Comparison of ENCODE assay signal across 11 mouse cellular contexts in the genomic region with DNA sequence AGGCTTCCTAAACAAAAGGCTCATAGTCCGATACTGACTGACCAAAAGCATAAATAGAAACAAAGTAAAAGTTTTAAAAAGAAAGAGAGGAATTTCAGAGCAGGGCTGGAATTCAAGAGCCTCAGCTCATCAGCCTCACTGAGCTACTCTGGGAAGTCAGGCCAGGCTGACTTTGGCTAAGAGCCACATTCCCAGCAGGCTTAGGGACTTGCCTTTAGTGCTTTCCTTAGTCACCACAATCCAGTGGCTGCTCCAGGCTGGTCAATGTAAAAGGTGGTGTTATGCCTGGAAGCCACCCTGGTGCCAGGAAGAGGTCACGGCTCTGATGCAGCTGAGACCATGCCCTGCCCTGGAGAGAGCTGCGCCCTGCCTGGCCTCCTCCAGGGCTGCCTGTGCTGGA. TPM values are rescaled to one million over a fixed set of nuclear protein-coding genes. Genes with fewer than 3 reads are reported as not detected.
DNase-seq lines count a peak whose midpoint lies in the region; ATAC-seq lines count a peak whose summit lies in the region.
"Had no signal": no experiment of that assay in that cellular context is flagged by ENCODE, and none has a peak within 500 bp of the region (broad histone marks: within the 10 kb centered on the region; RNA-seq: fewer than 3 reads in every experiment).

No protein-coding gene starts in this region.

- H3K9me3 ChIP-seq in heart, embryonic 14.5 days (ENCODE audit: control insufficient read depth, low read length), result 0 out of 2 replicates have a peak, but pooled peaks cover 5% of the 10 kb centered on the region
- H3K9me3 ChIP-seq in heart, embryonic 10.5 days, result no peaks in the 10 kb centered on the region
- H3K9me3 ChIP-seq in midbrain, embryonic 13.5 days, result no peaks in the 10 kb centered on the region
- H3K9me3 ChIP-seq in midbrain, embryonic 15.5 days, result no peaks in the 10 kb centered on the region
- H3K9me3 ChIP-seq: lung, embryonic 15.5 days had no signal

- H3K4me3 ChIP-seq in heart, embryonic 14.5 days (ENCODE audit: control insufficient read depth in 1 of 2, insufficient read depth in 1 of 2, low read depth in 1 of 2, low read length in 2 of 2), result no peak overlapping the region
- H3K4me3 ChIP-seq in heart, embryonic 10.5 days, result no peak overlapping the region
- no peak overlapping the region for H3K4me3 ChIP-seq in midbrain, embryonic 13.5 days (replicated peaks)
- no peak overlapping the region for H3K4me3 ChIP-seq in midbrain, embryonic 15.5 days
- H3K4me3 ChIP-seq: lung, embryonic 15.5 days had no signal

- ATAC-seq in heart, embryonic 14.5 days (ENCODE audit: insufficient number of reproducible peaks, insufficient read depth, low FRiP score, low read depth), result 0 out of 2 replicates have a peak, but pooled peaks have one; percentile 21
- no peak for ATAC-seq in midbrain, embryonic 13.5 days
- ATAC-seq in midbrain, embryonic 15.5 days (replicated peaks), result no peak
- no peak for ATAC-seq in megakaryocyte-erythroid progenitor cell, adult 5-6 weeks (replicated peaks; ENCODE audit: low FRiP score, low TSS enrichment, poor library complexity, severe bottlenecking)

- intact Hi-C loops in heart, postnatal 36 days (cut with DNase I), result no loop called here

- 62% methylated on average over 3 of the region's 3 CpGs for WGBS in heart, embryonic 14.5 days
- WGBS in heart, embryonic 10.5 days, result 73% methylated on average over 3 of the region's 3 CpGs
- 76% methylated on average over 3 of the region's 3 CpGs for WGBS in midbrain, embryonic 13.5 days
- 56% methylated on average over 3 of the region's 3 CpGs for WGBS in midbrain, embryonic 15.5 days

- H3K4me1 ChIP-seq in heart, embryonic 14.5 days (ENCODE audit: control insufficient read depth in 2 of 2, insufficient read depth in 2 of 2, low read length in 2 of 2), result no peaks in the 10 kb centered on the region
- no peaks in the 10 kb centered on the region for H3K4me1 ChIP-seq in heart, embryonic 10.5 days
- H3K4me1 ChIP-seq in midbrain, embryonic 13.5 days (replicated peaks), result peaks cover 6% of the 10 kb centered on the region; the same call in 1 of the 2 replicates
- H3K4me1 ChIP-seq in midbrain, embryonic 15.5 days, result no peaks in the 10 kb centered on the region
- H3K4me1 ChIP-seq: lung, embryonic 15.5 days had no signal

- no peak overlapping the region for H3K4me2 ChIP-seq in heart, embryonic 14.5 days (ENCODE audit: low read length)
- H3K4me2 ChIP-seq in midbrain, embryonic 13.5 days (replicated peaks), result no peak overlapping the region
- no peak overlapping the region for H3K4me2 ChIP-seq in midbrain, embryonic 15.5 days
- H3K4me2 ChIP-seq: lung, embryonic 15.5 days had no signal

- no peaks in the 10 kb centered on the region for H3K27me3 ChIP-seq in heart, embryonic 14.5 days (ENCODE audit: control insufficient read depth, insufficient read depth, low read length)
- no peaks in the 10 kb centered on the region for H3K27me3 ChIP-seq in heart, embryonic 10.5 days (ENCODE audit: insufficient read depth, poor library complexity, severe bottlenecking)
- H3K27me3 ChIP-seq in midbrain, embryonic 13.5 days, result no peaks in the 10 kb centered on the region
- H3K27me3 ChIP-seq in midbrain, embryonic 15.5 days (replicated peaks), result no peaks in the 10 kb centered on the region
- H3K27me3 ChIP-seq: lung, embryonic 15.5 days had no signal

- no peak overlapping the region for H3K9ac ChIP-seq in heart, embryonic 14.5 days (ENCODE audit: low read length)
- H3K9ac ChIP-seq in midbrain, embryonic 13.5 days (replicated peaks), result no peak overlapping the region
- no peak overlapping the region for H3K9ac ChIP-seq in midbrain, embryonic 15.5 days
- H3K9ac ChIP-seq: lung, embryonic 15.5 days had no signal

- H3K36me3 ChIP-seq in heart, embryonic 14.5 days (ENCODE audit: control insufficient read depth, insufficient read depth, low read length), result no peaks in the 10 kb centered on the region
- no peaks in the 10 kb centered on the region for H3K36me3 ChIP-seq in heart, embryonic 10.5 days
- no peaks in the 10 kb centered on the region for H3K36me3 ChIP-seq in midbrain, embryonic 13.5 days
- no peaks in the 10 kb centered on the region for H3K36me3 ChIP-seq in midbrain, embryonic 15.5 days (replicated peaks)
- H3K36me3 ChIP-seq: lung, embryonic 15.5 days had no signal

- DNase-seq in heart, embryonic 10.5 days (ENCODE audit: low spot score), result no peak
- peak; percentile 15 to 20 for DNase-seq in heart, postnatal 36 days
- DNase-seq in retina, embryonic 14.5 days (ENCODE audit: low spot score), result no peak
- DNase-seq in spleen, postnatal 36 days (ENCODE audit: low spot score in 2 of 2), result no peak

- no peak overlapping the region for H3K27ac ChIP-seq in heart, embryonic 14.5 days (replicated peaks in 1 of 2; ENCODE audit: control insufficient read depth in 1 of 2, insufficient read depth in 1 of 2, low read depth in 2 of 2, low read length in 2 of 2)
- no peak overlapping the region for H3K27ac ChIP-seq in heart, embryonic 10.5 days
- H3K27ac ChIP-seq in midbrain, embryonic 13.5 days, result peak overlapping the region; percentile 44; the same call in 1 of the 2 replicates
- no peak overlapping the region for H3K27ac ChIP-seq in midbrain, embryonic 15.5 days
- H3K27ac ChIP-seq: lung, embryonic 15.5 days had no signal

RNA-seq across cellular contexts. Expression of a gene that starts 3.2 kb away (rescaled TPM):
- not detected in 2 replicates for polyA plus RNA-seq in heart, embryonic 14.5 days (2014; fragmentation: Nextera tagmentation; extraction: Ambion mirVana)
- polyA plus RNA-seq in heart, embryonic 10.5 days (2016; fragmentation: Nextera tagmentation; extraction: Ambion mirVana), result not detected in 2 replicates
- polyA plus RNA-seq in midbrain, embryonic 13.5 days (2015; fragmentation: Nextera tagmentation; extraction: Ambion mirVana), result not detected in 2 replicates
- polyA plus RNA-seq in midbrain, embryonic 15.5 days (2015; fragmentation: Nextera tagmentation; extraction: Ambion mirVana), result not detected in 2 replicates
- not detected for total RNA-seq in heart, postnatal 36 days (2021)
- total RNA-seq in megakaryocyte-erythroid progenitor cell, adult 5-6 weeks (2014; fragmentation: Nextera tagmentation), result not detected in 2 replicates
- not detected in 2 replicates for total RNA-seq in megakaryocyte-erythroid progenitor cell, adult 5-6 weeks (2017)
- total RNA-seq: heart, postnatal 14 days; MEL had no signal
- polyA plus RNA-seq: lung, embryonic 15.5 days had no signal

RNA-seq across cellular contexts. Expression of a gene that starts 8.6 kb away (rescaled TPM):
- 3.5 and 4.2 TPM in 2 replicates for polyA plus RNA-seq in heart, embryonic 14.5 days (2014; fragmentation: Nextera tagmentation; extraction: Ambion mirVana)
- polyA plus RNA-seq in heart, embryonic 10.5 days (2016; fragmentation: Nextera tagmentation; extraction: Ambion mirVana), result 5.2 and 5.6 TPM in 2 replicates
- 28.3 and 30.5 TPM in 2 replicates for polyA plus RNA-seq in midbrain, embryonic 13.5 days (2015; fragmentation: Nextera tagmentation; extraction: Ambion mirVana)
- 49.3 and 54.0 TPM in 2 replicates for polyA plus RNA-seq in midbrain, embryonic 15.5 days (2015; fragmentation: Nextera tagmentation; extraction: Ambion mirVana)
- total RNA-seq in heart, postnatal 36 days (2021), result 10 to 100 TPM in 1 of 2 experiments, 1 to 10 TPM in 1; 7.6 to 13.0 TPM
- total RNA-seq in megakaryocyte-erythroid progenitor cell, adult 5-6 weeks (2014; fragmentation: Nextera tagmentation), result 1.3 TPM in 1 of 2 replicates, not detected in the other
- total RNA-seq in megakaryocyte-erythroid progenitor cell, adult 5-6 weeks (2017), result 4.1 TPM in 1 of 2 replicates, not detected in the other

RNA-seq across cellular contexts. Expression of a gene that starts 14.2 kb away (rescaled TPM):
- polyA plus RNA-seq in heart, embryonic 14.5 days (2014; fragmentation: Nextera tagmentation; extraction: Ambion mirVana), result not detected in 2 replicates
- polyA plus RNA-seq in heart, embryonic 10.5 days (2016; fragmentation: Nextera tagmentation; extraction: Ambion mirVana), result 0.13 TPM in 1 of 2 replicates, not detected in the other
- 8.9 and 10.0 TPM in 2 replicates for polyA plus RNA-seq in midbrain, embryonic 13.5 days (2015; fragmentation: Nextera tagmentation; extraction: Ambion mirVana)
- polyA plus RNA-seq in midbrain, embryonic 15.5 days (2015; fragmentation: Nextera tagmentation; extraction: Ambion mirVana), result 56.0 and 56.4 TPM in 2 replicates
- not detected for total RNA-seq in heart, postnatal 36 days (2021)
- not detected in 2 replicates for total RNA-seq in megakaryocyte-erythroid progenitor cell, adult 5-6 weeks (2014; fragmentation: Nextera tagmentation)
- not detected in 2 replicates for total RNA-seq in megakaryocyte-erythroid progenitor cell, adult 5-6 weeks (2017)
- total RNA-seq: heart, postnatal 14 days; MEL had no signal

RNA-seq across cellular contexts. Expression of a gene that starts 30.9 kb away (rescaled TPM):
- polyA plus RNA-seq in heart, embryonic 14.5 days (2014; fragmentation: Nextera tagmentation; extraction: Ambion mirVana), result 0.08 and 0.12 TPM in 2 replicates
- 0.03 and 0.06 TPM in 2 replicates for polyA plus RNA-seq in heart, embryonic 10.5 days (2016; fragmentation: Nextera tagmentation; extraction: Ambion mirVana)
- 5.1 and 5.8 TPM in 2 replicates for polyA plus RNA-seq in midbrain, embryonic 13.5 days (2015; fragmentation: Nextera tagmentation; extraction: Ambion mirVana)
- polyA plus RNA-seq in midbrain, embryonic 15.5 days (2015; fragmentation: Nextera tagmentation; extraction: Ambion mirVana), result 26.0 and 32.7 TPM in 2 replicates
- total RNA-seq in heart, postnatal 36 days (2021), result not detected
- total RNA-seq in megakaryocyte-erythroid progenitor cell, adult 5-6 weeks (2014; fragmentation: Nextera tagmentation), result not detected in 2 replicates
- total RNA-seq in megakaryocyte-erythroid progenitor cell, adult 5-6 weeks (2017), result not detected in 2 replicates
- total RNA-seq: heart, postnatal 14 days; MEL had no signal

Comparison
In these comparisons a context has a peak if more than half of its experiments do, and no peak if none do; other contexts are left out.
1. DNase-seq: peak in heart, postnatal 36 days (2 of 2); none in heart, embryonic 10.5 days (single experiment), retina, embryonic 14.5 days (single experiment) and spleen, postnatal 36 days (0 of 2).